Mouse (Mus musculus): ENCODE data around the gene 2310034G01Rik.

GRCm38 (mm10) chr19:46374477-46375088 lies 24.5 kb upstream of the 2310034G01Rik start:
- TF ChIP-seq POLR2A (IDR thresholded peaks at IDR 0.05; ENCODE audit: low read depth, low read length) = no peak
- no peak for TF ChIP-seq CTCF (conservative IDR thresholded peaks at IDR 0.05; ENCODE audit: insufficient read depth, insufficient read length, low read depth, low read length)

Measured in kidney, adult 2 months (tissue).